Mouse (Mus musculus): ENCODE measurements around the gene Tspan11. TPM values are rescaled to one million over a fixed set of nuclear protein-coding genes. Genes with fewer than 3 reads are reported as not detected.

The Tspan11 gene
- total RNA-seq (2021) = 1 to 10 TPM; 3.8 to 5.5 TPM
- long read RNA-seq, experiment 1, full-length matches to known transcripts = 4 of 6 reads
- long read RNA-seq, experiment 1, partial matches to known transcripts = 0 of 6 reads
- long read RNA-seq, experiment 1, other reads (novel, unspliced or antisense) = 2 of 6 reads
- long read RNA-seq, experiment 2, full-length matches to known transcripts = 2 of 3 reads
- long read RNA-seq, experiment 2, partial matches to known transcripts = 0 of 3 reads
- long read RNA-seq, experiment 2, other reads (novel, unspliced or antisense) = 1 of 3 reads

DNA sequence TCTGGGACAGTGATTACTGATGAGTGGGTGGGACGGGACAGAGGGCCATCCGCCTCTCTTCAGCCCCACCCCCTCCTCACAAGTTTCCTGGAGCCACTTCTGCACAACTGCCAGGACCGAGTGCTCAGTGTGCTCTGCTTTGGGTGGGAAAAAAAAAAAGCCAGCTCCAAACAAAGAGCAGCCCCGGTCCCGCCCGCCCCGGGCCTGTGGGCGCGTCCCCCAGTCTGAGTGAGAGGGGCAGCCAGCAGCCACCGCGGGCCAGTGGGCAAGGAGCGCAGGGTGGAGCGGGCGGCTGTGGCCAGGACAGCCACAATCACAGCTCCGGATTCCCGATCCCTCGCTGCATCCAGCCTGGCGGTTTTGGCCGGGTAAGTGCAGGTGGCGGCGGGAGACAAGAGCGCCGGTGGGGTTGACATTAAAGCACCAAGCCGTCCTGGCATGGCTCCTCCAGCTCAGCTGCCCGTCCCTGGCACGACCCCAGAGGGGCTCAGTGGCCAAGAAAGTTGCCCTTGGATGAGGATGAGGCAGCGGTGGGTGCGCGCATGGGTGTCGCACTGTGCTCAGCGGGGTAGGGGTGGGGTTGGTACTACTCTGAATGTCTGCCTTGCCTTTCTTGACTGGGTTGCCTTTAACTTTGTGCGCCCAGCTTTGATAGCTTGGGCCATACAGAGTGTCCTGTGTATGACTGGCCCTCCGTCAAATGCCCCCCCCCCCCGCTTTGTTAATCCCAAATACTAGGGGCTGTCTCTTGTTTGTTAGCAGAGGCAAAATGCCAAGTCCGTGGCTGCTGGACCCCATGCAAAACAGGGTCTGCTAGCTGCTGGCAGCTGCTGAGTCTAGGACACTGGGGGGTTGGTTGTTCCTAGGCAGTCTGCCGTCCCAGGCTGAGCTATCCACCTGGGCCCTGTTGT is at the start of gene Tspan11:
Gene Tspan11 (plus strand): TSS at position 79 of the 911 bp plus-strand sequence.
- DNase-seq (ENCODE audit: low spot score in 2 of 2) = peak in 1 of 2 experiments; percentile 49
- intact Hi-C loops (cut with DNase I) = no loop called here

DNA sequence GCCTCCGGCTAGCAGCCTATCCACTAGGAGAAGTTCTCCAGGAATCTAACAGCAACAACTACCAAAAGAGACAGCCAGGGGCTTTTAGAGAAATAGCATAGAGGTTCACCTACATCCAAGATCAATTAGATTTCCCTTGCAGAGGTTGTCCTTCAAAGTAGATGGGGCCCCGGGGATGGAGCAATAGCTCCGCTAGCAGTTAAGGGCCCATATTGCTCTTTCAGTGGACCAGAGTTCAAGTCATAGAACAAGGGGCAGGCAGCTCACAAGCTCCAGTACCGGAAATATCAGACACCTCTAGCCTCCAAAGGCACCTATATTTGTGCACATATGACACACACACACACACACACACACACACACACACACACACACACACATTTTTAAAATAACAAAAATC is 49.5 kb upstream of the Tspan11 start:
- no peak for DNase-seq (ENCODE audit: low spot score in 2 of 2)
- intact Hi-C loops (cut with DNase I) = no loop called here

DNA sequence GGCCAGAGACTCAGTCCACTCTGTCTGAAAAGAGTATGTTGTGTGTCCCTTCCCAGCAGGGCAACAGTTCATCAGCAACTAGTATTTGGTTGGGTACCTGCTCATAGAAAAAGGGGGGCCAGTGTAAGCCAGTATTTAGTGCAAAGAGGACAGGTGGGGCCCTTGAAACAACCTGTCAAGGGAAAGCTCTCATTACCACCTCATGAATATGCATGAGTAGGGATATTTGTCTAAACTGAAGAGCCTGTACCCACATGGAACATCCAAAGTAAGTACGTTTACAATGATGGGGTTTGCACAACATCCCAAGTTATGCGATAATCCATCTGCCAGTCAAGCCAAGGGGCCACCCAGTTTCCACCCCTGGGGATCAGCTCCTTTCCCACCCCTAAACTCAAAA is 47.9 kb upstream of the Tspan11 start:
- no peak for DNase-seq (ENCODE audit: low spot score in 2 of 2)
- intact Hi-C loops (cut with DNase I) = no loop called here

DNA sequence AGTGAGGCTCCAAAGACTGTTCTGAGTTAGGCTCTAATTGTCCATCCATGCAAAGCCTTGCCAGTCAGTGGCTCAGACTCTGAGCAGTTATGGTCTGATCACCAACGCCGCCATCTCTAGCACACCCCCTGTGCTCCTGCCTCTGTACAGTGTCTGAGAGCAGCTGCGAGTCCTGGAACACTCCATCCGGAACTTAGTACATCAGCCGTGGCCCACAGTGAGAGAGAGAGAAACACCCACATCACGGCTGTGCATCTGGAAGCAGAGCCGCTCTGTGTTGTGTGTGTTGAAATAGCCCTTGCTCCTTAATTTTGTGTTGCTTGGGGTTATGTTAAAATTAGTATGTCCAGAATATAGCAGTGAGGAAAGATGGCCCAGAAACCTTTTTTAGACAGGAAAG is 47.2 kb upstream of the Tspan11 start:
- DNase-seq (ENCODE audit: low spot score in 2 of 2) = peak; percentile 42 to 59

DNA sequence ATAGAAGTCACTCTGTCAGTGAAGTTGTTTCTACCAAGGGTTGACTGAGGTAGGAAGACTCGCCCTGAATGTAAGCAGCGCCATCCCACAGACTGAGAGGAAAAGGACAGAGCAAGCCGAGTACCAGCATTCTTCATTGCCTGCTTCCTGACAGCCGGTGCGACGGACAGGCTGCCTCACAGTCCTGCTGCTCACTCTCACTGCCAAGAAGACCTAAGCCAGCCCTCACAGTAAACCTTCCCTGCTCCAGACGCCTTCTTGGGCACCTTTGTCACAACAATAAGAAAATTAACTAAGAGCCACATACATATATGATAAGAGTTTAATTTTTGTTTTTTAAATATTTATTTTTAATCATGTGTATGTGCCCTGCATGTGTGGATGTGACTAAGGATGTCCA is 46.1 kb upstream of the Tspan11 start:
- no peak for DNase-seq (ENCODE audit: low spot score in 2 of 2)

More for the DNA sequence above, 47.2 kb upstream of the Tspan11 start:
- intact Hi-C loops (cut with DNase I) = no loop called here

DNA sequence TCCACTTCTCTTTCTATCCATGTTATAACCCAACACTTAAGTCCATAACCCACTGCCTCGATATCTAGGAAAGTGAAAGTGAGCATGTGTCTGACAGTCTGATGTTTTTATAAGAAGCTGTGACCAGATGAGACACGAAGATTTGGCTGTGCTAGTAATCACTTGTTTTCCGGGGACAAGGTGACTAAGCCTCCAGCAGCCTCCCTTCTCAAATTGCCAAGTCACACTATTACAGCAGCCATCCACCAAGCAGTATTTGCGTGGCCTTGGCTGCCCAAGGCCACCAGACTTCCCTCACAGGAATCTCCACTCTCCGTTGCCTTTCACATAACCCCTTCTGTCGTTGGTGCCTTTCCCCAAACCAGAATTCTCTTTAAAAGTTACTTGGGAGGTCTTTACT is 40.9 kb upstream of the Tspan11 start:
- no peak for DNase-seq (ENCODE audit: low spot score in 2 of 2)
- intact Hi-C loops (cut with DNase I) = no loop called here

More for the DNA sequence above, 46.1 kb upstream of the Tspan11 start:
- intact Hi-C loops (cut with DNase I) = no loop called here

DNA sequence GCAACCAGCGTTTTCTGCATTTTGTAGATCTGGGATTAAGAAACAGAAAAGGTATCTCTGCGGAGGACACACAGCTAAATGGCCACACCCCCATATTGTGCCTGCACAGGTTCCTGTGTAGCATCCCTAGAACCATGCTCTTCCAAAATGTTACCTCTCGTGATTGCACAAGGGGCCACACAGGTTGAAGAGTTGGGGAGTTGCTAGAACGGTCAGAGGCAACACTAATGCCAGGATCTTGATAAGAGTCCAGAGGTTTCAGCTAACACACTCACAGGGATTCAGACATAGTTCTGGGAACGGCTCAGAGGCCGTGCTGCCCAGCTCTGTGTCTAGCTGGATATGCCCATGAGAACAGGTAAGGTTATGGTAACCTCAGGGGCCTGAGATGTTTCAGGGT is 37.9 kb upstream of the Tspan11 start:
- DNase-seq (ENCODE audit: low spot score in 2 of 2) = no peak
- intact Hi-C loops (cut with DNase I) = no loop called here

DNA sequence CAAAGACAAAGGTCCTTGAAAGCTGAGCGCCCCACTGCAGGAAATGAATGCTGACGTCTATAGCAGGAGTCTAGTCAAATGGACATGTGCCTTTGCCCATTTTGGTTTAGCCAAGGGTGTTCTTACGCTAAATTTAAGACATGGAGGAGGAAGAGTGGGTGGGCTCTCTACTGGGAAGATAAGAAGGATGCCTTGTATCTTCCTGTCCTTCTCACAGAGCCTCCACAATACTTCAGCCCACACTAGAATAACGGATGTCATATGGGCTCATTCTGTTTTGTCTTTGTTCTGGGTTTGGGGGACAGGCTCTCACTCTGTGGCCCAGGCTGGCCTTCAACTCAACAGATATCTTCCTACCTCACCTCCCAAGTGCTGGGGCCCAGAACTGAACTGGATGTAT is 35.8 kb upstream of the Tspan11 start:
- intact Hi-C loops (cut with DNase I) = no loop called here
- peak in 1 of 2 experiments; percentile 23 for DNase-seq (ENCODE audit: low spot score in 2 of 2)

DNA sequence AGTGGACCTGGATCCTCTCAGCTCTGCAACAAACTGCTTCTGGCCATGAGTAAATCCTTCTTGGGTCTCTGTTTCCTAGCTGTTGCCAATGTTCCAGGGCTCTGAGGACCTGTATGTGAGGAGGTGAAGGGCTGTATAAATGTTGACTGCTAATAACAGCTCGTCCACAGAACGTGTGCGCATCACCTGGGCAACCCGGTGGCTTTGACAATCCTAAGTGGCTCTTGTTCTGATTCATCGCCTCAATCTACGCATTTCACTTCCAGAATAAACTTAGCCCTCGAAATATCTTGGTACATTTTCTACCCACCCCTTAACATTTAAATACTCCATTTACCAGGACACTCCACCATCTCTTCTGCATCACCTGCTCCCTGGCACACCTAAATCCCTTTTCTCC is 34.1 kb upstream of the Tspan11 start:
- DNase-seq (ENCODE audit: low spot score in 2 of 2) = no peak
- intact Hi-C loops (cut with DNase I) = no loop called here

DNA sequence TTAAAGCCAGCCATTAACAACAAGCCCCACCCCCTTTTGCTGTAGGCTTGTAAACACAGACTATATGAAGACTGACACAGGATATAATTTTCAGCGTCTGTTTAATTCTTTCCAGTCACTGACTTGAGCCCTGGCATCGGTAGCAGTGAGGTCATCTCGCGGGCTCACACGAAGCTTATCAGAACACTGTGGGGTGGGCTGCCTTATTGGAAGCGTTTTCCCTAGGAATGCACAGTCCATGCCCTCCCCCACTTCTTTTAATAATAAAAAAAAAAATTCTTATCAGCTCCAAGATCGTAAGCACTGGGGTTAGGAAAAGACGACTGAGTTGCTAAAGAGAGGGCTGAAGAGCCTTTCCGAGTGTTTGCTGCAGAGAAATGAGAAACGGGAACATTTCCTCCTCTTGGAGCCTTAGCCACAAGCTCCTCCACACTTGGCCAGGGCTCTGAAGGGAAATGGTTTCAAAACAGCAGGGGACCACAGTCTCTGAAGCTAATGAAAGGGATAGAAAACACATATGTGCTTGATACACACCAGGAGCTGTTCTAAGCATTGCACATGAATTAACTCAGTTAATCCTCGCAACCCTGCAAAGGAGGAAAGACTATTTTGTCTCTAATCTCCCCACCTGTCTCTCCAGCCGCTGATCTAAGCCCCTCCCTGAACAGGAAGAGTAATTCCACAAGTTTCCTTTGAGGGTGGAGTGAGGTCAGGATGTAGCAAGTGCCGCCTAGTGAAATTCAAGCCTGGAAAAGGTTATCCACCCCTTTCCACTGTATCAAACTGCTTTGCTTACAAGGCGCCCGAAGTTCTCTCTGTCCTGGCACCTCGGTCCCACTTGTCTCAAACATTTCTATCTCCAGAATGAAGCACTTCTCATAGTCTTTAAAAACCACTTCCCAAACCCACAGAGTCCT is 33.4 kb upstream of the Tspan11 start:
- DNase-seq (ENCODE audit: low spot score in 2 of 2) = no peak

DNA sequence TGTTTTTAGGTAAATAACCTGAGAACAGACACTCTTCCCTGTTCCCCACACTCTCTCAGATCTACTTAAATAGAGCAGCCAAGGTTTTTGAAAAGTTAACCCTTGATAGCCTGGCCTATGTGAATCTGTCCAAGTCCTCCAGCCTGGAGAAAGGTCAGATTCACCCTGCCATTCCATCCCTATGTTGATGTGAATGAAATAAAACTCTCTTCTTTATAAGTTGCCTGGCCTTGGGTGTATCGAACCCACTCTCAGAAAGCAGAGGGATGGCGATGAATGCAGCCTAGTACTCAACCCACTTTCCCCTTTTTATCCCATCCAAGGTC is 32.7 kb upstream of the Tspan11 start:
- no peak for DNase-seq (ENCODE audit: low spot score in 2 of 2)
- intact Hi-C loops (cut with DNase I) = no loop called here

More for the DNA sequence above, 33.4 kb upstream of the Tspan11 start:
- intact Hi-C loops (cut with DNase I) = no loop called here

DNA sequence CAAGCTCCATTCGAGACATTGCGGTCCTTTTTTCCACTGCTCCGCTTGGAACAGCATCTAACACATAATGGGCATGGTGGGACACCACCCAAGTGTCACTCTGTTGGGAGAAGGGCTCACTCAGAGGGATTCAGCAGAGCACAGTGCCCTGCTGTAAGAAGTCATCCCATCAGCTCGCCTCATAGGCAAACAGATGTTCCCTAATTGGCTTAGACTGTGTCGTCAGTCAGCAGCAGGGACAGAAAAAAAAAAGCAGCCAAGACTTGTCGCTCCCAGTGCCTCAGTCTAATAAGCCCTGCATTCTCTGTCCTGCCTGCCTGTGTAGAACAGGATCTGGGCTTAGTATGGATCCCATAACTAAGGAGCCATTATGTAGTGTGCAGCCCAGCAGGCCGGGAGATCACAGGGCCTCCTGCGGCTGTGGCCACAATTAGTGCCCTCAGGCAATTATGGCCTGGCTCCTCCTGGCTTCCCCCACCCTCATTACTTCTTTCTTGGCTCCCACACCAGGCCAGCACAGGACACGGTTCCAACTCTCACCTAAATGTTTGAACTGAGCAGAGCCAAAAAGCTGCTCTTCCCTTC is 31.6 kb upstream of the Tspan11 start:
- intact Hi-C loops (cut with DNase I) = no loop called here
- DNase-seq (ENCODE audit: low spot score in 2 of 2) = peak in 1 of 2 experiments; percentile 40

DNA sequence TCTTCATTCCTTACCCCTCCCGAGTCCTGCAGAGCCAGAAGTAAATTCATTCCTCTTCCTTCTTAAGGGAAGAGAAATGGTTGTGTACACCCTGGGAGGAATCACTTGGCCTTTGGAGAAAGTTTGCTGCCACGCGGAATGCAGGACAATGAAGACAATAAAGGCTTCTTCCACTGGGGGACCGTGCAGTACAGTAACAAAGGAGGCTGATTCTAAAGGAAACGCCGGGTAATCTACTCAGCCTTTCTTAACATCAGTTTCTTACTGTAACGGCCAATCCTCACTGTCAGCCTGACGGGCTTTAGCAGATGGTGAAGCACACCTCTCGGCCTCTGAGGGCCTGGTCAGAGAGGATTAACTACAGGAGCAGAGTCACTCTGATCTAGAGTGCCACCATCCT is 25.4 kb upstream of the Tspan11 start:
- no peak for DNase-seq (ENCODE audit: low spot score in 2 of 2)
- intact Hi-C loops (cut with DNase I) = no loop called here

DNA sequence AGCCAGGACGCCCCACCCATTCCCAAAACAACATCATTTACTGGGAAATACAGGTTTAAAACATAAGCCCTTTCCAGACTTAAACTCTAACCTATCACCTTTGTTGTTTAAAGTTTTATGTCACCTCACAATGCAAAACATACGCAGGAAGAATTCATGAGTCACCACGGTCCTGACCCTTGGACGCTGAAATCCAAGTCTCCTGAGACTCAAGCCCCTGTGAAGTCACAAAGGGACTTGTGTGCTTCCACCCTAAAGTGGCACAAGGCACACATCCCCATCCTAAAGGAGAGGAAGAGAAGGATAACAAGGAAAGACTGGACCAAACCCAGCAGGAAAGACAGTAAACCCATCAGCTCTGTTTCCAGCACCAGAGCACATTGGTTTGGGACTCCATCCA is 22.0 kb upstream of the Tspan11 start:
- intact Hi-C loops (cut with DNase I) = no loop called here
- DNase-seq (ENCODE audit: low spot score in 2 of 2) = no peak

DNA sequence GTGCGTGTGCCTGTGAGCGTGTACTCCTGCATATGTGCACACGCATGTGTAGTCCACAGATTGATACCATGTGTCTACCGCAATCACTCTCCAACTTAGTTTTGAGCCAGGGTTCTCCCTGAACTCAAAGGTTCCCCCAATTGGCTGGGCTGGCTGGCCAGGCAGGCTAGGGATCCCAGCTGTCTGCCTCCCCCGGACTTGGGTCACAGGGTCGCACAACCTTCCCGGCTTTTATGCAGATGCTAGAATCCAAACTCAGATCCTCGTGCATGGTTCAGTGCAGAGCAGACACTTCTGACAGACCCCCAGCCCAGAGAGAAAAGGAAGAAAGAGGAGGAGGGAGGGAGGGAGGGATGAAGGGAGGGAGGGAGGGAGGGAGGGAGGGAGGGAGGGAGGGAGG is 18.8 kb upstream of the Tspan11 start:
- intact Hi-C loops (cut with DNase I) = no loop called here
- DNase-seq (ENCODE audit: low spot score in 2 of 2) = no peak

DNA sequence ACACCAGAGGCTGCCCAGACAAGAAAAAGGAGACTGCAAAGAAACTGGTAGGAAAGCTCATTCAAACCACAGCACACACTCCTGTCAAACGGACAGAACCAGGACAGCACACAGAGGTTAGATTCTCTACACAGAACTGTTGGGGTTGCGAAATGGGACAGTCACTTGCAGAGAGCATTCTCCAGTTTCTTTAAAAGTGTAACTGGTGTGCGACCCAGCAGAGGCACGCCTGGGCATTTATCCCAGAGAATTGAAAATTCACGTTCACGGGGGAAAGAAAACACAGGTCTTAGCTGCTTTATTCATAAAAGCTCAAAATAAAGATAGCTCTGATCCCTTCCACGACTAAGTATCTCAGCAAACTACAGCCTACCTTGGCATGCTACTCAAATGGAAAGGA is 18.3 kb upstream of the Tspan11 start:
- intact Hi-C loops (cut with DNase I) = no loop called here
- no peak for DNase-seq (ENCODE audit: low spot score in 2 of 2)

DNA sequence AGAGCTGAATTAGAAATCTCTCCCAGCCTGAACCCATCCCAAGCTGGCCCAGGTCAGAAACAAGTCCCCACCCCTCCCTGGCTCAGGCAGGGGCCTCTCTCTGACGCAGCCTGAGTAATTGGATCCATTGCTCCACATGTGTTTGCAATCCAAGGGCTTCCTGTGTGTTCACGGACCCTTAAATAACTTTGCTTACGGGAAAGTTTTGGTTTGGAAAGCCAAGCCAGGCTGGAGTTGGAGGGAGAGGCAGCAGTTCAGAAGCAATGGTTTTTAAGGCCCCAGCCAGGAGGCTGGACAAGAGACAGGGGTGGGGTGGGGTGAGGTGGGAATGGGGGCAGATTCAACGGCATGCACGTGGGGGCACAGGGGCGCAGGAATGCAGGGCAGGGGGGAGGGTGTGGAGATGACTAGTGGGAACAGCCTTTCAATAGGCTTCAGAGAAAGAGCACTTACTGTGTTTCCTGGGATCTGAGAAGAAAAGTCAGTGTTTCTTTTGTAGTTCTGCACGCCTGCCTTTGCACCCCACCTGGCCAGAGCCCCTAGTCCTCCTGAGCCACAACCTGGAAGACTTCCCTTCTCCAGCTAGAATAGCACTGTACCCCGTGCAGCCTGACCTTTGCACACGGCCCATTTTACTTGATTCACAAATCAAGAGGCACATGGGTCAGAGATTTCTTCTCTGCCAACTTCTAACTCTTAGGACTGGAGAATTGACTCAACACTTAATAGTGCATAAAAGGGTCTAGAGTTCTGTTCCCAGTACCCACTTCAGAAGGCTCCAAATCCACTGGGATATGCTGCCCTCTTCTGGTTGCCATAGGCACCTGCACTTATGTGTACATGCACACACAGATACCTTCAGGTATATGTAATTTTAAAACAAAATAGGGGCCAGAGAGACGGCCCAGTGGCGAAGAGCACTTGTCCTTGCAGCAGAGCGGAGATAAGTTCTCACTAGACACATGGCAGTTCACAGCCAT is 16.8 kb upstream of the Tspan11 start:
- intact Hi-C loops (cut with DNase I) = no loop called here
- DNase-seq (ENCODE audit: low spot score in 2 of 2) = no peak

DNA sequence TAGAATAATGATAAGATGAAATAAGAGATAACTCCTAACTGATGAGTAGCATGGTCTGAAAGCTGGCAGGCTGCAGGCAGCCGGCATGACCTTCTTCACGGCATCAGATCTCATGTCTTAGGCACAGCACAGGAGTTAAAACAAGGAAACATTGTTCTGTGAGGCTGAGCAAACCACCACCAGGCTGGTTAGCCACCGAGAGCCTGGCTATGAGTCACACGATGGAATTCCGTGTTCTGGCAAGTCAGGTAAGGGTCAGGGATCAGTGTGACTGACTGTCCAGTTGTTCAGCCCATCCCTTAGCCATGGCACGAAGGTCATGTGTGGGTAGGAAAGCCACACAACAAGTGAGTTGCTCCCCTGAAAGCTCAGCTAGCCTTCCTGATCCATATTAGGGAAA is 16.0 kb upstream of the Tspan11 start:
- DNase-seq (ENCODE audit: low spot score in 2 of 2) = no peak
- intact Hi-C loops (cut with DNase I) = no loop called here

Measured in left cerebral cortex, postnatal 14 days (tissue).